Mouse (Mus musculus) lung, postnatal 0 days (tissue): ENCODE results near the gene Fam206a. TPM values are rescaled to one million over a fixed set of nuclear protein-coding genes. Genes with fewer than 3 reads are reported as not detected.

ENCODE experiments used
- ATAC-seq: fragments of 200-750 bp; cut with Nextera tagmentation; 2 replicates; pipeline ENCODE4 v1.8.0; 2017; ENCODE audit warnings: moderate library complexity
- DNase-seq: peaks from one replicate; pipeline ENCODE4 v3.0.0-alpha.2; 2016; ENCODE audit warnings: low spot score
- H3K27ac ChIP-seq: fragments of 300-500 bp; sonication (generic); 2 replicates; pipeline ENCODE4 v1.5.1; 2014; ENCODE audit warnings: antibody characterized with exemption, mild to moderate bottlenecking, low read length, mixed read lengths
- H3K27me3 ChIP-seq: fragments of 300-500 bp; sonication (generic); replicated peaks from 2 replicates; pipeline ENCODE4 v1.6.1; 2014; ENCODE audit warnings: low read length, mixed read lengths; ENCODE audit not compliant: insufficient read depth
- H3K36me3 ChIP-seq: fragments of 300-500 bp; sonication (generic); 2 replicates; pipeline ENCODE4 v1.6.1; 2014; ENCODE audit warnings: low read length, mixed read lengths; ENCODE audit not compliant: insufficient read depth
- H3K4me1 ChIP-seq: fragments of 300-500 bp; sonication (generic); 2 replicates; pipeline ENCODE4 v1.6.1; 2014; ENCODE audit warnings: antibody characterized with exemption, low read depth, low read length, mixed read lengths; ENCODE audit not compliant: insufficient read depth
- H3K4me2 ChIP-seq: fragments of 300-500 bp; sonication (generic); replicated peaks from 2 replicates; pipeline ENCODE4 v1.6.1; 2014; ENCODE audit warnings: low read depth, mild to moderate bottlenecking, low read length, moderate library complexity, mixed read lengths
- H3K4me3 ChIP-seq: fragments of 300-500 bp; sonication (generic); 2 replicates; pipeline ENCODE4 v1.5.1; 2014; ENCODE audit warnings: low read depth, low read length
- H3K9ac ChIP-seq: fragments of 300-500 bp; sonication (generic); replicated peaks from 2 replicates; pipeline ENCODE4 v1.6.1; 2014; ENCODE audit warnings: low read depth, mild to moderate bottlenecking
- H3K9me3 ChIP-seq: fragments of 300-500 bp; sonication (generic); 2 replicates; pipeline ENCODE4 v1.6.1; 2016; ENCODE audit warnings: low read length, mixed read lengths
- CTCF ChIP-seq: IDR thresholded peaks from 2 replicates; pipeline ENCODE4 v1.5.1; 2016; ENCODE audit warnings: antibody characterized with exemption, mild to moderate bottlenecking
- EP300 ChIP-seq: IDR thresholded peaks from 2 replicates; pipeline ENCODE4 v1.6.1; 2016; ENCODE audit warnings: antibody characterized with exemption, mild to moderate bottlenecking, control low read depth
- WGBS: fragments of 180-500 bp; shearing (Covaris S2); extraction: QIAGEN DNeasy Blood & Tissue Kit; methylation state at CpG from one replicate; pipeline ENCODE4 v1.1.7; 2014; 5-methylcytosine and 5-hydroxymethylcytosine counted together
- polyA plus RNA-seq: library from polyadenylated mRNA; unstranded; fragments of >200 nt; fragmentation: Nextera tagmentation; extraction: Ambion mirVana; gene quantifications from 2 replicates; pipeline ENCODE4 v1.2.1, GENCODE M21; 2015

Gene Fam206a
- polyA plus RNA-seq, 1 experiment from 2014 or later = 4.3 TPM

DNA sequence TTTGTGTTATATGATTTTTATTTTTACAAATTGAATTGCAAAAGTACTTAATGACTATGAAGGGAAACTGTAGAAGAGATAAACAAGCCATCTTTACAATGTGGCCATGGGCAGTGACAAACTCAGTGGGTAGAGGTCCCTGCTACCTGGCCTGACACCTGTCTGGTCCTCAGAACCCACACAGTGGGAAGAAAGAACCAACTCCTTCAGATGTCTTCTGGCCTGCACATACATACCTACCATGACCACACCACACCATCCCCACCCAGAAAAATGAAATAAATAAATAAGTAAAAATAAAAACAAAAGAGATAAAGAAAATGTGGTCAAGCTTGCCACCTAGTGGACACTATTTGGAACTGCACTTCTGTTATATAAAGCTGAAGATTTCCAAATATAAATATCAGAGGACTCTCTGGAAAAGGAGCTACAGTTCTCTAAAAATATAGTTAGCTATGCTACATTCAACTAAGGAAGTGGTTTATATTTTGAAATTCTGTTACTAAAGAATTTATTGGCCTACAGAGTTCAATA, 17.9 kb downstream of the Fam206a start:
- Histone ChIP-seq H3K27me3 (no peaks in the 10 kb centered on the region), H3K27ac (no peak overlapping the region), H3K9me3 (no peaks in the 10 kb centered on the region), H3K36me3 (no peaks in the 10 kb centered on the region), H3K4me3 (no peak overlapping the region), H3K9ac (no peak overlapping the region), H3K4me1 (no peaks in the 10 kb centered on the region), H3K4me2 (no peak overlapping the region)
- DNase-seq (peak; percentile 59), ATAC-seq (no peak)
- TF ChIP-seq EP300 = no peak
- TF ChIP-seq CTCF = peak; percentile 68

DNA sequence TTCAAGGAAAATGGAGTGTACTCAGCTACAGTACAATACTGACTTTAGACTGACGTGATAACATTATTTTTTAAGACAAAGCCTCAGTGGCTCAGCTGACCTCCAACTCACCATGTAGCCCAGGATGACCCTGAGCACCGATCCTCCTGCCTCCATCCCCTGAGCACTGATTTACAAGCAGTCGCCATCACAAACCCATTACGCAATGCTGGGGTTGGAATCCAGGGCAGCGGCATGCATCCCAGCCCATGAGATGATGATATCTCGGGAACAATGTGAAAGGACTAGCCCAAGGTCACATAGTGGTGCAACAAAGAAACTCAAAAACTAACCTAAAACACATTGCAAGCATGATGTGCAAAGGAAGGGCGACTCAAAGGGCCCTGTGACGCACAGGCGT, 22.1 kb downstream of the Fam206a start:
- DNase-seq = no peak
- Histone ChIP-seq H3K4me3 (no peak overlapping the region), H3K27me3 (no peaks in the 10 kb centered on the region), H3K4me2 (no peak overlapping the region), H3K4me1 (no peaks in the 10 kb centered on the region), H3K9me3 (no peaks in the 10 kb centered on the region), H3K27ac (no peak overlapping the region), H3K9ac (no peak overlapping the region), H3K36me3 (no peaks in the 10 kb centered on the region)
- TF ChIP-seq CTCF (no peak), EP300 (no peak)
- 85% methylated on average over 9 of the region's 9 CpGs for WGBS
- no peak for ATAC-seq

DNA sequence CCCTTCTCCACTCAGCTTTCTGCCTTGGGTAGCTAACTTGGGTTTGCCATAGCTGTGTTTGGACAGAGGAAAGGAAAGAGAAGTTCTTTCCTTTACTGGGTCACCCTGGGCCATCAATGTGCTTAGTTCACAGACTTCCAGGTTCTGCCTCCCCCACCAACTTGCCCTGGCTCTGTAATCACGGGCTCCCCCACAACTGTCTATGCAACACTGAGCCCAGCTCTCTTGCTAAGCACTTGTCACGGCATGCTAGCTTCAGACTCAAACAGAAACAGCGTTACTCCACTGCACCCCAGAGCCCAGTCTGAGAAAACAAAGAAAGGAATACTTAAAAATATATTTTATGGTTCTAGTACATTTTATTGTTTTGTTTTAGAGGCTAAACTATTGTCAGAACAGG, 26.8 kb downstream of the Fam206a start:
- no peak overlapping the region for H3K27ac ChIP-seq
- no peaks in the 10 kb centered on the region for H3K4me1 ChIP-seq
- TF ChIP-seq CTCF (no peak), EP300 (no peak)
- H3K4me2 ChIP-seq = no peak overlapping the region
- no peak overlapping the region for H3K4me3 ChIP-seq
- 79% methylated on average over 3 of the region's 3 CpGs for WGBS
- H3K36me3 ChIP-seq = 0 out of 2 replicates have a peak, but pooled peaks cover 2% of the 10 kb centered on the region
- no peaks in the 10 kb centered on the region for H3K27me3 ChIP-seq
- DNase-seq = no peak
- ATAC-seq = no peak
- no peaks in the 10 kb centered on the region for H3K9me3 ChIP-seq
- no peak overlapping the region for H3K9ac ChIP-seq

DNA sequence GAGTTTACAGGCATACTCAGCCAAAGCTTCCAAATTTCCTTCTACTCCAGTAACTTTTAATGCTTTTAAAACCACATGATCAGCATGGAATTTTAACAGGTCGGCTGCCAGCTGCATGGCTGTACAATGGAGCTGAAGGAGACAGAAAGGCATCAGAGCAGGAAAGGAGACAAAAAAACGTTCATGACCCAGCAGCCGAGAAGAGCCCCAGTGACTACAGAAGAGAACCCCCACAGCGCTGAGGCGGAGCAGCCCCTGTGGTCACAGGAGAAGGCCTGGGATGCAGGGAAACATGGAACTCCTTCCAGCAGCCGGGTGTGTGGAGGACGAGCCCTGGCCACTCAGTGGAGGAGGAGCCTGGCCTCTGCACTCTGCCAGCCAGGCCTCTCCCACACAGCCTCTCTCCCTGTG, 27.4 kb downstream of the Fam206a start:
- no peak for ATAC-seq
- Histone ChIP-seq H3K4me2 (no peak overlapping the region), H3K9me3 (no peaks in the 10 kb centered on the region), H3K9ac (no peak overlapping the region), H3K36me3 (peaks cover 2% of the 10 kb centered on the region; the same call in 1 of the 2 replicates), H3K4me3 (no peak overlapping the region), H3K27ac (no peak overlapping the region), H3K27me3 (no peaks in the 10 kb centered on the region), H3K4me1 (no peaks in the 10 kb centered on the region)
- DNase-seq = no peak
- WGBS = 72% methylated on average over 7 of the region's 7 CpGs
- TF ChIP-seq EP300 (no peak), CTCF (no peak)

DNA sequence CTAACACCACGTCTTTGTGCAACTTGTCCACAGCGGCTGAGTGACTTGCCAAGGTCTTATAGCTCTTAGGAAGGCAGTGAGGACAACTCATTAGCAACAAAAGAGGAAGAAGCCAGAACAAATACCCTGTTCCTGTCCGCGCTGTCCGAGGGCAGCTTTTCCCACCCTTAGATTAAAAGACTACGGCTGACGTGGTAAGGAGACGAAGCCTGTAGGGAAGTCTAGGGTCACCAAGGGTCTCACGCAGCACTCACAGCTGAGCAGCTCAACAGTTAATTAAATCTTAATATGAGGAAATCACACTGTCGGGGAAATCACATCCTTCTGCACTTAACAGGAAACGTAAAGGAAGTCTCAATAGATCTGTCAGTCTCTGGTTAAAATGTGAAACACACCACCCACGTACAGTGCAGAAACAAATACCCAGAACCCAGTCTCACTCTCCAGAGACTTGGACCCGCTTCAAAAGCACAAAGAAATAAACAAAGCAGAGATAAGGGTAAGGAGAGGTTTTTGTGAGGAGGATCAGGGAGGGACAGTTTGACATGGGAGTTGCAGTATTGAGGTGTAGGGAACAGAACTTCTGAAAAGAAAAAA, 29.0 kb downstream of the Fam206a start:
- Histone ChIP-seq H3K9me3 (no peaks in the 10 kb centered on the region), H3K4me2 (no peak overlapping the region), H3K4me3 (no peak overlapping the region), H3K27me3 (no peaks in the 10 kb centered on the region), H3K4me1 (no peaks in the 10 kb centered on the region), H3K36me3 (peaks cover 2% of the 10 kb centered on the region; the same call in 1 of the 2 replicates), H3K27ac (no peak overlapping the region), H3K9ac (no peak overlapping the region)
- peak; percentile 40 for ATAC-seq
- DNase-seq = peak; percentile 32
- WGBS = 30% methylated on average over 13 of the region's 13 CpGs
- TF ChIP-seq CTCF = no peak

DNA sequence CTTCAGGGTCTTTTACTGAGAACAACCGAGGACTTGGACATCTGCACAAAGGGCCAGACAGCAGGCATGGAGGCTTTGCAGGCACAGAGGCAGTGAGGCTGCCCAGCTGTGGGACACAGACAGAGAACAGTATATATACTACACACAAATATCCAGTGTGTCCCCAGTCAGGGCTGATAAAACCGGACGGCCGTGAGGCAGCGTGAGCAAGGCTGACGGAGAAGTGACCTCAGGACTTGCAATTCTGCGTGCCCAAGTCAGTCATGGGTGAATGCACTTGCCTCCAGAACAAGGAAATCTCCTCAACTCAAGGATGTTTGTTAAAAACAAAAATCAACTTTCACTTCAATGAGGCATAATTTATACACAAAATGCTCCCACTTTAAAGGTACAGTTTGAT, 29.9 kb downstream of the Fam206a start:
- no peaks in the 10 kb centered on the region for H3K9me3 ChIP-seq
- no peak for TF ChIP-seq CTCF
- no peak for TF ChIP-seq EP300
- no peak overlapping the region for H3K9ac ChIP-seq
- no peak overlapping the region for H3K4me3 ChIP-seq
- no peak overlapping the region for H3K4me2 ChIP-seq
- H3K27me3 ChIP-seq = no peaks in the 10 kb centered on the region
- no peak overlapping the region for H3K27ac ChIP-seq
- WGBS = 69% methylated on average over 7 of the region's 7 CpGs
- no peak for ATAC-seq
- H3K4me1 ChIP-seq = no peaks in the 10 kb centered on the region
- no peak for DNase-seq
- peaks cover 2% of the 10 kb centered on the region; the same call in 1 of the 2 replicates for H3K36me3 ChIP-seq
